Mouse (Mus musculus) CD4-positive helper T cell, adult 2 months (primary cell): ENCODE measurements around the gene Kcnj12.

ENCODE experiments used
- DNase-seq: peaks from one replicate; pipeline ENCODE4 v3.0.0-alpha.2; 2012; ENCODE audit warnings: low read depth, missing footprints, low spot score

The Kcnj12 gene

GRCm38 (mm10) chr11:61059691-61060457 lies 37.5 kb downstream of the Kcnj12 start:
- DNase-seq: no peak

- DNase-seq: no peak
Measured at GRCm38 (mm10) chr11:61060634-61061033, 38.3 kb downstream of the Kcnj12 start.

- DNase-seq: peak; percentile 32
Measured at GRCm38 (mm10) chr11:61062548-61063461, 40.4 kb downstream of the Kcnj12 start.

GRCm38 (mm10) chr11:61063503-61063902 lies 41.1 kb downstream of the Kcnj12 start:
- DNase-seq: no peak

GRCm38 (mm10) chr11:61065620-61066019 lies 43.3 kb downstream of the Kcnj12 start:
- no peak for DNase-seq

- no peak for DNase-seq
Measured at GRCm38 (mm10) chr11:61067133-61067835, 44.9 kb downstream of the Kcnj12 start.

- DNase-seq: no peak
Measured at GRCm38 (mm10) chr11:61068866-61069265, 46.5 kb downstream of the Kcnj12 start.

GRCm38 (mm10) chr11:61069645-61070044 lies 47.3 kb downstream of the Kcnj12 start:
- DNase-seq: no peak

- DNase-seq: no peak
Measured at GRCm38 (mm10) chr11:61074646-61075317, 52.4 kb downstream of the Kcnj12 start.

- no peak for DNase-seq
Measured at GRCm38 (mm10) chr11:61075361-61076326, 53.3 kb downstream of the Kcnj12 start.

GRCm38 (mm10) chr11:61081624-61082023 lies 59.3 kb downstream of the Kcnj12 start:
- no peak for DNase-seq

- no peak for DNase-seq
Measured at GRCm38 (mm10) chr11:61090195-61090594, 67.8 kb downstream of the Kcnj12 start.

GRCm38 (mm10) chr11:61091192-61091591 lies 68.8 kb downstream of the Kcnj12 start:
- no peak for DNase-seq

GRCm38 (mm10) chr11:61091642-61092262 lies 69.4 kb downstream of the Kcnj12 start:
- DNase-seq: peak; percentile 52

GRCm38 (mm10) chr11:61098046-61098445 lies 75.7 kb downstream of the Kcnj12 start:
- DNase-seq: no peak

- DNase-seq: no peak
Measured at GRCm38 (mm10) chr11:61102397-61103339, 80.3 kb downstream of the Kcnj12 start.

GRCm38 (mm10) chr11:61104241-61104901 lies 82.0 kb downstream of the Kcnj12 start:
- peak; percentile 80 for DNase-seq

GRCm38 (mm10) chr11:61108911-61109361 lies 86.6 kb downstream of the Kcnj12 start:
- no peak for DNase-seq
